Mouse (Mus musculus) brown adipose tissue, adult 24 weeks (tissue): Measurements from ENCODE around the gene Nelfcd. TPM values are rescaled to one million over a fixed set of nuclear protein-coding genes. Genes with fewer than 3 reads are reported as not detected.

Experiments
- H3K27ac ChIP-seq: fragments of 200-500 bp; replicated peaks from 2 replicates; pipeline ENCODE4 v1.5.1; 2012; ENCODE audit warnings: low read depth, mild to moderate bottlenecking, low read length
- H3K4me1 ChIP-seq: fragments of 200-500 bp; 2 replicates; pipeline ENCODE4 v1.6.1; 2012; ENCODE audit warnings: low read length, mixed read lengths; ENCODE audit not compliant: control insufficient read depth, insufficient read depth, insufficient read length
- H3K4me3 ChIP-seq: fragments of 200-500 bp; 2 replicates; pipeline ENCODE4 v1.5.1; 2012; ENCODE audit warnings: low read depth, mild to moderate bottlenecking, low read length, moderate library complexity; ENCODE audit not compliant: insufficient read depth
- polyA plus RNA-seq: library from polyadenylated mRNA; stranded (reverse); fragments of >200 nt; gene quantifications from 2 replicates; pipeline ENCODE4 v1.2.4, GENCODE M21; 2012; ENCODE audit not compliant: missing spikeins, insufficient read depth, insufficient read length

The Nelfcd gene
- polyA plus RNA-seq, 1 experiment: 19.5 TPM

- no peak overlapping the region for H3K27ac ChIP-seq
- H3K4me3 ChIP-seq: no peak overlapping the region
Measured at GRCm38 (mm10) chr2:174444359-174444758, 28.8 kb downstream of the Nelfcd start.

GRCm38 (mm10) chr2:174445018-174445417 is 29.4 kb downstream of the Nelfcd start:
- Histone ChIP-seq H3K27ac (no peak overlapping the region), H3K4me3 (no peak overlapping the region), H3K4me1 (0 out of 2 replicates have a peak, but pooled peaks cover 6% of the 10 kb centered on the region)

More at GRCm38 (mm10) chr2:174444359-174444758, 28.8 kb downstream of the Nelfcd start:
- H3K4me1 ChIP-seq: 0 out of 2 replicates have a peak, but pooled peaks cover 6% of the 10 kb centered on the region

DNA sequence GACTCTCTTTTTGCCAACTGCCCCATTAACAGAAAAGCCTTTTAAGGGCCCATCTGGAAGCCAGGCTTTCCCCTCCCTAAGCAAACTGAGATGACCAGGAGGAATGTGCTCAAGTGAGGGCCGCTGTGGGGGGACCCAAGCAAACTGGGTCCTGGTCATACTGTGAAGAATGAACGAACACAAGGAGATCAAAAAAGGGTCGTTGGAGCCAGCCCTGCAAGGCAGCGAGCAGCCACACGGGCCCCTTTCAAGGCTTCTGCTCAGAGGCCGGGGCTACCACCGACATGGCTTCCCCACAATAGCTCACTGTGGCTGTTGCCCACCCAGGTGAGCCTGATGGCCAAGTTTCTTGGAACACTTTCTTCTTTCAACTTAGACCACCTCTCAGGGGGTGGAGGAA is 30.9 kb downstream of the Nelfcd start:
- 0 out of 2 replicates have a peak, but pooled peaks cover 6% of the 10 kb centered on the region for H3K4me1 ChIP-seq
- H3K27ac ChIP-seq: no peak overlapping the region
- no peak overlapping the region for H3K4me3 ChIP-seq

DNA sequence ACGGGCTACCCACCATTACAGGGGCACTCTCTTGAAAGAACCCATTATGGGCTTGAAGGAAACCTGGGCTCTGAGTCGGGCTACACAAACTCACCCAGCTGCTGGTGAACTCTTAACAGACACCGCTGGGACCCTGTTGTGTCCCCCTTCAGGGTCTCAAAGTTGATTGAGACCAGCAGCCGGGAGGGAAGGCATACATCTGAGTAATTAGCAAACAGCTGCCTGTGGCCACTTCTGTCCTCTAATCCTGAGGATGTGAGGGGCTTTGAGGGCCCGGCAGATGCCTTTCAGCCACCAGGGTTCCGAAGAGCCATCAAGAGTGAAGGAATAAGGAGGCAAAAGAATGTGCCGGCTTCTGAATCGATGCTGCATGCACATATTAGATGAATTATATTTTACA is 31.3 kb downstream of the Nelfcd start:
- H3K27ac ChIP-seq: no peak overlapping the region
- 0 out of 2 replicates have a peak, but pooled peaks cover 6% of the 10 kb centered on the region for H3K4me1 ChIP-seq
- H3K4me3 ChIP-seq: no peak overlapping the region

- H3K4me1 ChIP-seq: 0 out of 2 replicates have a peak, but pooled peaks cover under 1% of the 10 kb centered on the region
- no peak overlapping the region for H3K27ac ChIP-seq
- H3K4me3 ChIP-seq: no peak overlapping the region
Measured at GRCm38 (mm10) chr2:174448405-174448804, 32.8 kb downstream of the Nelfcd start.

GRCm38 (mm10) chr2:174450353-174450752 is 34.7 kb downstream of the Nelfcd start, which contains the start of gene Tubb1:
Tubb1 (plus strand) TSS chr2:174450695.
- Histone ChIP-seq H3K4me3 (no peak within 1 kb of the TSS), H3K27ac (no peak within 1 kb of the TSS), H3K4me1 (no peaks in the 10 kb centered on the region)

DNA sequence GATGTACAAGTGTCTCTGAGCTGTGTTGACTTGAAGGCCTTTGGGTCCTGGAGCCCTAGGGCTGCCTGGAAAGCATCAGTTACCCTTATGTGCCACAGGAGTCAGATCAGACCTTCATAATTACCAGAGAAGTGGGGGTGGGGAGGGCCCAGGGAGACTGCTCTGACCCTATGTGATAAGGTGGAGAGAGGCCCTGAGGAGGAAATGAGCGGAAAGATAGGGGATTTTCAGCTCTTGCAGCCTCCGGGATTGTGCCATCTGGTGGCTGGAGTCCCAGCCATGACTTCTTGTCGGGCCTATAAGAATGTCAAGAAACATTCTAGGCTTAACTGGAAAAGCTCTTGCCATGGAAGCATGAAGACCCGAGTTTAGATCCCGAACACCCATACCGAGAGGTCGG is 38.1 kb downstream of the Nelfcd start:
- H3K27ac ChIP-seq: no peak overlapping the region
- no peak overlapping the region for H3K4me3 ChIP-seq
- H3K4me1 ChIP-seq: no peaks in the 10 kb centered on the region

- H3K4me1 ChIP-seq: no peaks in the 10 kb centered on the region
- no peak overlapping the region for H3K4me3 ChIP-seq
- H3K27ac ChIP-seq: no peak overlapping the region
Measured at GRCm38 (mm10) chr2:174459365-174459764, 43.8 kb downstream of the Nelfcd start.

- H3K4me1 ChIP-seq: no peaks in the 10 kb centered on the region; the same call in 1 of the 2 replicates
- H3K27ac ChIP-seq: peak overlapping the region; percentile 98
- peak overlapping the region; percentile 88 for H3K4me3 ChIP-seq
Measured at GRCm38 (mm10) chr2:174463370-174463769, 47.8 kb downstream of the Nelfcd start.

DNA sequence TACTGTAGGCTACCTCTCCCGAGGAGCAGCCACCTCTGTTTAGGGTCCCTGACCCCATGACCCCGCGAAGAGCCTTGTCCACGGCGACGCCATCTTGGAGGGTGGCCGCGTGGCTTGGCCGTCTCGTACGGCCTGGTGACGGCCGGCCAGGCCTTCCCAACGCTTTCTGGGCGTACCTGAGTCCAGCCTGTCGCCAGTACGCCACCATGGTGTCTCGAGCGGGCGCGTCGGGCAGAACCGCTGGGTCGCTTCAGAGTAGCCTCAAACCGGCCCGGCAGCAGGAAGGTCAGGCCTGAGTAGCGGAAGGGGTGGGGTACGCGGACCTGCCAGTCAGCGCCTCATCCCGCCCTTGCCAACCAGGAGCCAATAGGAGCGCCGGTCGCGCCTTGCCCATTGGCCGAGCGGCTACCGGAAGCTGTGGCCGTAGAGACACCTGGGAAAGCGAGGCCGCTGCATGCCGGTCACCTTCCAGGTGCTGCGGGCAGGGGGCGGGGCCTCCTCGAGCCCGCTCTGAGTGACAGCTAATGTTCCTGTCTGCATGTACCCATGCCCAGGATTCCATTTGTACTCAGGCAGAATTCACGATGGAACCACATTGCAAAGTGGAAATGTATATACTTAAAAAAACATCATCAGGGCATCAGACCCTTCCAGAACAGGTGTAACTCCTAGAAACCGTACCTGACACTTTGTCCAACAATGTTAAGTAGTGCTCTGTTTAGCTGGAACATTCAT is 48.4 kb downstream of the Nelfcd start, which contains the start of gene Atp5e:
TSS of gene Atp5e (minus strand) at position 317 of the 735 bp plus-strand sequence.
- peaks cover under 1% of the 10 kb centered on the region; the same call in 1 of the 2 replicates for H3K4me1 ChIP-seq
- H3K27ac ChIP-seq: peak within 1 kb of the TSS; percentile 98
- peak within 1 kb of the TSS; percentile 88 for H3K4me3 ChIP-seq

GRCm38 (mm10) chr2:174470333-174470732 is 54.7 kb downstream of the Nelfcd start:
- peaks cover 7% of the 10 kb centered on the region for H3K4me1 ChIP-seq
- H3K4me3 ChIP-seq: no peak overlapping the region
- no peak overlapping the region for H3K27ac ChIP-seq

DNA sequence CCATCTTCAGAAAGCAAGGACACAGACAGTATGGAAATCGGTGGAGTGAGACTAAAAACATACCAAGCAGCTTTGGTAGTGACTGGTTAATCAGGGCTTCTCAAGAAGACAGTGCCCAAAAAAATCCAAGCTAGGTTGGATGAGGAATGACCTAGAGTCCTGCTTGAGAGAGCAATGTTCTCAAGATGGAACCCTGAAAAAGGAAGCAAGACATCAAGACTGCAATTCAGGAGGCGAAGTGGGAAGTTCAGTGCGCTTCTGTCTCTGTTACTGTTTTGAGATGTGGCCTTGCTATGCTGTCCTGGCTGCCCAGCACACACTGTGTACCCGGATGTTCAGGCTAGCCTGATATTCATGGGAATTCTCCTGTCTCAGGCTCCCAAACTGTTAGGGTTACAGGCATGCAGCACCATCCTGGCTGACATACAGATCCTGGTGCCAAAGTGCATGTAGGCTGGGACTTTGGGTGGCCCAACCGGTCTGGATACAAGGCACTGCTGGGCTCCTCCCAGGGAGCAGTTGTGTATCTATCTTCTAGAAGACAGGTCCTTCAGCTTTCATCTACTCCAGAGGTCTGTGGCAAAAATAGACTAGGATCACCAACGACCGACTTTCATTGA is 55.3 kb downstream of the Nelfcd start:
- peak overlapping the region; percentile 79 for H3K27ac ChIP-seq
- peak overlapping the region; percentile 48 for H3K4me3 ChIP-seq
- peaks cover 7% of the 10 kb centered on the region for H3K4me1 ChIP-seq

DNA sequence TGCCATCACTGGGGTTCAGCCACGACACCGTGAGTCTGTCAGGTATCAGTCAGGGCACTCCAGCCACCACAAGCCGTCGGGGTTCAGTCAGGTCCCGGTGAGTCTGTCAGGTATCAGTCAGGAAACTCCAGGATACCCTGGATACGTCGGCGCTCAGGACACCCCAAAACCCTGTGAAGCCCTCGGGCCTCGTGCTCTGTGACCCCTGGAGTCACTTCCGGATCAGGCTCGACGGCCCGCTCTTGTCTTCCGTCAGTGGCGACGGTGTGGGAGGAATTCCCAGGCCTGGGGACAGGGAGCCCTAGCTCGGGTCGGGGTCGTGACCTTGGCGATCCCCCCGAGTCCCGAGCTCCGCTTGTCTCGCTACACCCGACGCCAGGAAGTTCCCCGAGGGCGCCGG is 56.8 kb downstream of the Nelfcd start:
- Histone ChIP-seq H3K27ac (peak overlapping the region; percentile 93), H3K4me1 (peaks cover 7% of the 10 kb centered on the region)

DNA sequence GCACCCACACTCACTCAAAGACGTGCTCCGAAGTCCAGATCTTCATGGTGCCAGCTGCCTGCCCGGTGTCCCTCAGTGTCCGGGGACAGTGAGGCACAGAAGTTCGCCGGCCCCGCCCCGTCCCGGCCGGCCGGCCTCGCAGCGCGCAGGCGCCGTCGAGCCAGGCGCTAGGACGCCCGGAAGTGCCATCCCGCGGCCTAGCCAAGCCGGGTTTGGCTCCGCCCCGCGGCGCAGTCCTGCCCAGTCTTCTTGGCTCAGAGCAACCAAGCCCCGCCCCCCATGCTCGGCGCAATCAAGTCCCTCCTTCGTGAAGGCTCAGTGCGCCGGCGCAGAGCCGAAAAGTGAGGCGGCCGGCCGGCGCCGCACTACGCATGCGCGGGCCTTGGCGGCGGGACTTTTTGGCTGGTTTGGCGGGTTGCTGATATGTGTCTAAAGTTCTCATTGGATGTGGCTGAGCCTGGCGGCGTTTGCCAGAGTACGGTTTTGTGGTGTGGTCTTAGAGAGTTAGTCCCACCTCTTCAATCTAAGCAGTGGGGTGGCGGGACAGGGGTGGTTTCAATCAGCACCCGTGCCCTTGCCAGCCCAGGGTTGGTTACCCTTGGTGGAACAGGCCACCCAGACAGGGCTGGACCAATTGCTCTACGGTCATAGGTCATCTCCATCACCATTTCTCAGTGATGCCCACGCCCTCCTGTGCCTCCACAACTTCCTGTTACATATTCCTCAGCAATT is 57.4 kb downstream of the Nelfcd start, which contains the start of gene Prelid3b:
TSS of gene Prelid3b (minus strand) at position 264 of the 732 bp plus-strand sequence.
- Histone ChIP-seq H3K27ac (peak within 1 kb of the TSS; percentile 93), H3K4me1 (peaks cover 7% of the 10 kb centered on the region), H3K4me3 (peak within 1 kb of the TSS; percentile 82)

More for the DNA sequence above, 56.8 kb downstream of the Nelfcd start:
- peak overlapping the region; percentile 82 for H3K4me3 ChIP-seq

- H3K27ac ChIP-seq: no peak overlapping the region
Measured at GRCm38 (mm10) chr2:174473550-174473927, 57.9 kb downstream of the Nelfcd start.

More at GRCm38 (mm10) chr2:174473550-174473927, 57.9 kb downstream of the Nelfcd start:
- peaks cover 7% of the 10 kb centered on the region for H3K4me1 ChIP-seq
- peak overlapping the region; percentile 51 for H3K4me3 ChIP-seq
